In genomic region chr3:148202148-148202547, GRCm38 (mm10) we compare ENCODE assay signal across 25 mouse cellular contexts.
DNase-seq lines count a peak whose midpoint lies in the region; ATAC-seq lines count a peak whose summit lies in the region.
"Had no signal": no experiment of that assay in that cellular context is flagged by ENCODE, and none has a peak within 500 bp of the region (broad histone marks: within the 10 kb centered on the region; RNA-seq: fewer than 3 reads in every experiment).

No protein-coding gene starts in this region.

- H3K9ac ChIP-seq in forebrain, embryonic 14.5 days (ENCODE audit: low read length): no peak overlapping the region
- no peak overlapping the region for H3K9ac ChIP-seq in forebrain, embryonic 15.5 days (replicated peaks)
- H3K9ac ChIP-seq in kidney, embryonic 14.5 days (ENCODE audit: low read depth, low read length): no peak overlapping the region
- H3K9ac ChIP-seq: limb, embryonic 13.5 days; liver, embryonic 13.5 days; midbrain, embryonic 13.5 days had no signal

- no peak overlapping the region for H3K27ac ChIP-seq in forebrain, embryonic 14.5 days (ENCODE audit: low read depth, low read length)
- H3K27ac ChIP-seq in forebrain, embryonic 15.5 days (replicated peaks): no peak overlapping the region
- H3K27ac ChIP-seq in kidney, embryonic 14.5 days (ENCODE audit: low read depth, low read length): no peak overlapping the region
- H3K27ac ChIP-seq: forebrain, embryonic 10.5 days; hindbrain, postnatal 0 days; limb, embryonic 13.5 days; liver, embryonic 13.5 days; midbrain, embryonic 13.5 days had no signal

- no peak for ATAC-seq in forebrain, embryonic 14.5 days
- no peak for ATAC-seq in forebrain, embryonic 15.5 days (replicated peaks)
- no peak for ATAC-seq in kidney, embryonic 14.5 days (ENCODE audit: low FRiP score, low TSS enrichment)
- ATAC-seq: activated CD4-positive, CD25-positive, alpha-beta regulatory T cell, adult 4 months; CD4-positive, CD25-positive, alpha-beta regulatory T cell, adult 4 months; hindbrain, postnatal 0 days; midbrain, embryonic 13.5 days had no signal

- H3K36me3 ChIP-seq in forebrain, embryonic 14.5 days (ENCODE audit: control insufficient read depth, insufficient read depth, low read length): no peaks in the 10 kb centered on the region
- H3K36me3 ChIP-seq in forebrain, embryonic 15.5 days: no peaks in the 10 kb centered on the region
- no peaks in the 10 kb centered on the region for H3K36me3 ChIP-seq in kidney, embryonic 14.5 days (ENCODE audit: control insufficient read depth, insufficient read depth, low read length)
- H3K36me3 ChIP-seq: forebrain, embryonic 10.5 days; limb, embryonic 13.5 days; liver, embryonic 13.5 days; midbrain, embryonic 13.5 days had no signal

- no peaks in the 10 kb centered on the region for H3K4me1 ChIP-seq in forebrain, embryonic 14.5 days (ENCODE audit: control insufficient read depth, insufficient read depth, low read length)
- no peaks in the 10 kb centered on the region for H3K4me1 ChIP-seq in forebrain, embryonic 15.5 days
- no peaks in the 10 kb centered on the region for H3K4me1 ChIP-seq in kidney, embryonic 14.5 days (ENCODE audit: control insufficient read depth, insufficient read depth, low read length)
- H3K4me1 ChIP-seq: forebrain, embryonic 10.5 days; limb, embryonic 13.5 days; liver, embryonic 13.5 days; midbrain, embryonic 13.5 days had no signal

- DNase-seq in forebrain, embryonic 14.5 days (ENCODE audit: low spot score): peak; percentile 3
- DNase-seq in kidney, postnatal 10 days: peak; percentile 7
- peak; percentile 20 for DNase-seq in fibroblast of lung, adult 2 months (ENCODE audit: low read depth)
- DNase-seq in lung, postnatal 36 days: peak; percentile 34
- no peak for DNase-seq in layer of hippocampus, adult 11-12 months (ENCODE audit: low spot score)
- no peak for DNase-seq in spleen, postnatal 4 days (ENCODE audit: low spot score in 2 of 2)
- DNase-seq: adrenal gland, postnatal 14 days; cerebellum, adult 11-12 months; cerebellum, postnatal 14 days; embryo, embryonic 11 days; gastrocnemius, postnatal 14 days; heart, adult 18-20 months; kidney, adult 11 months; kidney, postnatal 4 days; liver, embryonic 13.5 days; right cerebral cortex, postnatal 4 days had no signal

- WGBS in forebrain, embryonic 14.5 days: 79% methylated on average over 3 of the region's 3 CpGs
- 79% methylated on average over 3 of the region's 3 CpGs for WGBS in forebrain, embryonic 15.5 days
- 67% methylated on average over 3 of the region's 3 CpGs for WGBS in kidney, embryonic 14.5 days

- H3K4me3 ChIP-seq in forebrain, embryonic 14.5 days (ENCODE audit: low read depth, low read length): no peak overlapping the region
- no peak overlapping the region for H3K4me3 ChIP-seq in forebrain, embryonic 15.5 days
- H3K4me3 ChIP-seq in kidney, embryonic 14.5 days (ENCODE audit: low read length): no peak overlapping the region
- H3K4me3 ChIP-seq: forebrain, embryonic 10.5 days; limb, embryonic 13.5 days; liver, embryonic 13.5 days; midbrain, embryonic 13.5 days; myocyte had no signal

- no peaks in the 10 kb centered on the region for H3K27me3 ChIP-seq in forebrain, embryonic 14.5 days (replicated peaks; ENCODE audit: control insufficient read depth, insufficient read depth, low read length)
- no peaks in the 10 kb centered on the region for H3K27me3 ChIP-seq in forebrain, embryonic 15.5 days
- H3K27me3 ChIP-seq in kidney, embryonic 14.5 days (ENCODE audit: control insufficient read depth, insufficient read depth, low read length): no peaks in the 10 kb centered on the region
- H3K27me3 ChIP-seq: limb, embryonic 13.5 days; liver, embryonic 13.5 days; midbrain, embryonic 13.5 days had no signal

- H3K4me2 ChIP-seq in forebrain, embryonic 14.5 days (ENCODE audit: low read length): no peak overlapping the region
- no peak overlapping the region for H3K4me2 ChIP-seq in forebrain, embryonic 15.5 days (replicated peaks)
- no peak overlapping the region for H3K4me2 ChIP-seq in kidney, embryonic 14.5 days (replicated peaks; ENCODE audit: low read depth, low read length)
- H3K4me2 ChIP-seq: limb, embryonic 13.5 days; liver, embryonic 13.5 days; midbrain, embryonic 13.5 days had no signal

- H3K9me3 ChIP-seq in forebrain, embryonic 14.5 days (replicated peaks; ENCODE audit: control insufficient read depth, low read length): no peaks in the 10 kb centered on the region
- no peaks in the 10 kb centered on the region for H3K9me3 ChIP-seq in forebrain, embryonic 15.5 days
- no peaks in the 10 kb centered on the region for H3K9me3 ChIP-seq in kidney, embryonic 14.5 days (ENCODE audit: control insufficient read depth, low read length)
- H3K9me3 ChIP-seq: forebrain, embryonic 10.5 days; limb, embryonic 13.5 days; liver, embryonic 13.5 days; midbrain, embryonic 13.5 days had no signal

Comparison
In these comparisons a context has a peak if more than half of its experiments do, and no peak if none do; other contexts are left out.
1. DNase-seq: peak in forebrain, embryonic 14.5 days (single experiment), kidney, postnatal 10 days (single experiment), fibroblast of lung, adult 2 months (single experiment) and lung, postnatal 36 days (single experiment); none in layer of hippocampus, adult 11-12 months (single experiment) and spleen, postnatal 4 days (0 of 2).